Mouse (Mus musculus): ENCODE results near the gene Eaf2.

Eaf2 gene

GRCm38 (mm10) chr16:36770191-36770771, 104.5 kb downstream of the Eaf2 start:
- no peak for DNase-seq (ENCODE audit: low spot score)

- no peak for DNase-seq (ENCODE audit: low spot score)
Observed at GRCm38 (mm10) chr16:36751979-36752378, 122.8 kb downstream of the Eaf2 start.

GRCm38 (mm10) chr16:36747767-36748166, 127.0 kb downstream of the Eaf2 start:
- no peak for DNase-seq (ENCODE audit: low spot score)

GRCm38 (mm10) chr16:36747068-36747467, 127.7 kb downstream of the Eaf2 start:
- DNase-seq (ENCODE audit: low spot score), result no peak

GRCm38 (mm10) chr16:36743580-36743979, 131.2 kb downstream of the Eaf2 start:
- no peak for DNase-seq (ENCODE audit: low spot score)
